Mouse (Mus musculus) G1E (cell line): Measurements from ENCODE around the gene Pgf. TPM values are rescaled to one million over a fixed set of nuclear protein-coding genes. Genes with fewer than 3 reads are reported as not detected.
A peak's percentile ranks its signal among the peaks of the same experiment; 100 is the strongest.

Source experiments
- ATAC-seq: 2 replicates; pipeline ENCODE4 v1.8.0; 2016; ENCODE audit warnings: mild to moderate bottlenecking; ENCODE audit not compliant: insufficient number of reproducible peaks, poor library complexity, low FRiP score, severe bottlenecking; ENCODE audit errors: extremely low read depth
- DNase-seq: peaks from one replicate; pipeline ENCODE4 v3.0.0; 2012; ENCODE audit warnings: low spot score
- H3K27me3 ChIP-seq: 2 replicates; pipeline ENCODE4 v1.6.1; 2012; ENCODE audit warnings: mild to moderate bottlenecking, low read length, inconsistent platforms; ENCODE audit not compliant: insufficient read depth
- H3K36me3 ChIP-seq: replicated peaks from 2 replicates; pipeline ENCODE3; 2012; ENCODE audit warnings: mild to moderate bottlenecking, inconsistent platforms
- H3K4me1 ChIP-seq: 2 replicates; pipeline ENCODE4 v1.6.1; 2012; ENCODE audit warnings: low read depth, low read length, inconsistent platforms, mixed read lengths; ENCODE audit not compliant: insufficient read depth
- H3K4me3 ChIP-seq: 2 replicates; pipeline ENCODE4 v1.5.1; 2012; ENCODE audit warnings: low read depth, mild to moderate bottlenecking, inconsistent platforms, low read length, moderate library complexity, mixed read lengths
- H3K9me3 ChIP-seq: replicated peaks from 2 replicates; pipeline ENCODE4 v1.6.1; 2012; ENCODE audit warnings: inconsistent platforms
- CTCF ChIP-seq: IDR thresholded peaks from 2 replicates; pipeline ENCODE4 v1.5.1; 2012; ENCODE audit warnings: low read depth, low read length, inconsistent platforms, mixed read lengths
- GATA1 ChIP-seq: IDR thresholded peaks from 2 replicates; pipeline ENCODE4 v1.6.1; 2012; ENCODE audit warnings: borderline replicate concordance, low read length, inconsistent platforms, mixed read lengths
- GATA2 ChIP-seq: IDR thresholded peaks from 2 replicates; pipeline ENCODE4 v1.6.1; 2012; ENCODE audit warnings: low read depth, low read length, inconsistent platforms, borderline replicate concordance
- POLR2AphosphoS5 ChIP-seq: IDR thresholded peaks from 2 replicates; pipeline ENCODE4 v1.6.1; 2012; ENCODE audit warnings: low read depth, low read length, inconsistent platforms; ENCODE audit not compliant: insufficient replicate concordance
- TAL1 ChIP-seq: conservative IDR thresholded peaks from 2 replicates; pipeline ENCODE4 v1.6.1; 2012; ENCODE audit warnings: low read depth, low read length, inconsistent platforms, mixed read lengths
- polyA plus RNA-seq: library from polyadenylated mRNA; stranded (reverse); fragments of >175 nt; gene quantifications from 2 replicates; pipeline ENCODE4 v1.2.3, GENCODE M21; 2012
- total RNA-seq, 2 experiments: library from RNA; stranded (forward) in 1 of 2; stranded (reverse) in 1 of 2; fragments of 200-1000 nt in 1 of 2; fragments of >200 nt in 1 of 2; fragmentation: Nextera tagmentation in 1 of 2; gene quantifications; 2 replicates each; pipeline ENCODE4 v1.2.3; 2014 to 2017

Pgf gene
- total RNA-seq (2014; fragmentation: Nextera tagmentation): not detected in 2 replicates
- 1.9 and 2.1 TPM in 2 replicates for total RNA-seq (2017)
- not detected in 2 replicates for polyA plus RNA-seq

- Histone ChIP-seq H3K27me3 (peaks cover 90% of the 10 kb centered on the region), H3K4me3 (peak within 1 kb of the TSS; percentile 55; the same call in 1 of the 2 replicates), H3K36me3 (no peaks in the 10 kb centered on the region), H3K9me3 (no peaks in the 10 kb centered on the region), H3K4me1 (peaks cover 16% of the 10 kb centered on the region)
- no peak for DNase-seq
- no peak for ATAC-seq
- TF ChIP-seq TAL1 (0 out of 2 replicates have a peak, but pooled peaks have one; percentile 4), POLR2AphosphoS5 (no peak)
These were observed at the start of gene Pgf for GRCm38 (mm10) chr12:85177740-85178239. Pgf (minus strand) TSS chr12:85177790.

GRCm38 (mm10) chr12:85227227-85227626 is 49.6 kb upstream of the Pgf start:
- DNase-seq (no peak), ATAC-seq (no peak)

GRCm38 (mm10) chr12:85219905-85220290 is 42.3 kb upstream of the Pgf start:
- DNase-seq: peak; percentile 73

More at GRCm38 (mm10) chr12:85227227-85227626, 49.6 kb upstream of the Pgf start:
- peaks cover 3% of the 10 kb centered on the region for H3K4me1 ChIP-seq
- 0 out of 2 replicates have a peak, but pooled peaks have one; percentile 48 for TF ChIP-seq POLR2AphosphoS5
- no peak for TF ChIP-seq GATA2
- no peak for TF ChIP-seq GATA1
- peaks cover 3% of the 10 kb centered on the region; the same call in 1 of the 2 replicates for H3K27me3 ChIP-seq
- no peak overlapping the region for H3K4me3 ChIP-seq
- H3K36me3 ChIP-seq: peaks cover 61% of the 10 kb centered on the region
- H3K9me3 ChIP-seq: no peaks in the 10 kb centered on the region

GRCm38 (mm10) chr12:85219236-85219904 is 41.8 kb upstream of the Pgf start, which contains the start of gene Eif2b2:
Eif2b2 (plus strand) TSS chr12:85219481.
- no peak for TF ChIP-seq TAL1
- TF ChIP-seq GATA1: no peak
- TF ChIP-seq GATA2: no peak
- TF ChIP-seq POLR2AphosphoS5: no peak
- no peak for TF ChIP-seq CTCF
- ATAC-seq: peak; percentile 100
- H3K4me1 ChIP-seq: peaks cover 38% of the 10 kb centered on the region
- H3K27me3 ChIP-seq: peaks cover 9% of the 10 kb centered on the region; the same call in 1 of the 2 replicates
- H3K9me3 ChIP-seq: no peaks in the 10 kb centered on the region
- H3K36me3 ChIP-seq: peaks cover 39% of the 10 kb centered on the region
- H3K4me3 ChIP-seq: peak within 1 kb of the TSS; percentile 81
- peak; percentile 99 for DNase-seq

More at GRCm38 (mm10) chr12:85219905-85220290, 42.3 kb upstream of the Pgf start:
- Histone ChIP-seq H3K4me1 (peaks cover 36% of the 10 kb centered on the region), H3K4me3 (peak overlapping the region; percentile 81), H3K27me3 (peaks cover 5% of the 10 kb centered on the region; the same call in 1 of the 2 replicates), H3K36me3 (peaks cover 44% of the 10 kb centered on the region), H3K9me3 (no peaks in the 10 kb centered on the region)
- ATAC-seq: no peak
- no peak for TF ChIP-seq POLR2AphosphoS5
- TF ChIP-seq TAL1: no peak
- no peak for TF ChIP-seq GATA2

- no peak for ATAC-seq
- Histone ChIP-seq H3K4me1 (peaks cover 36% of the 10 kb centered on the region), H3K36me3 (peaks cover 23% of the 10 kb centered on the region), H3K4me3 (0 out of 2 replicates have a peak overlapping the region, but pooled peaks have one; percentile 1), H3K27me3 (peaks cover 13% of the 10 kb centered on the region; the same call in 1 of the 2 replicates), H3K9me3 (no peaks in the 10 kb centered on the region)
- no peak for TF ChIP-seq GATA1
- TF ChIP-seq GATA2: no peak
- no peak for DNase-seq
These were observed 40.2 kb upstream of the Pgf start for GRCm38 (mm10) chr12:85217733-85218310.

GRCm38 (mm10) chr12:85215031-85215430 is 37.4 kb upstream of the Pgf start:
- Histone ChIP-seq H3K9me3 (no peaks in the 10 kb centered on the region), H3K4me3 (no peak overlapping the region), H3K27me3 (peaks cover 28% of the 10 kb centered on the region), H3K4me1 (peaks cover 19% of the 10 kb centered on the region), H3K36me3 (no peaks in the 10 kb centered on the region)
- ATAC-seq (no peak), DNase-seq (no peak)
- TF ChIP-seq CTCF: no peak
- no peak for TF ChIP-seq POLR2AphosphoS5
- no peak for TF ChIP-seq GATA2
- TF ChIP-seq TAL1: no peak
- no peak for TF ChIP-seq GATA1
